Mouse (Mus musculus) frontal cortex, postnatal 25 days (tissue): ENCODE data around the gene Ugt1a7c.
"Not testable (repeated sequence)": the region's sequence is repeated elsewhere in the genome, so short reads cannot be mapped to it uniquely, and the experiment has no call there.

ENCODE experiments used
- DNase-seq, 2 experiments: peaks; one replicate each; pipeline ENCODE4 v3.0.0; 2022; ENCODE audit warnings: low spot score in 2 of 2

The Ugt1a7c gene

GRCm38 (mm10) chr1:88094941-88095492 lies at the start of gene Ugt1a7c:
Gene Ugt1a7c, plus strand, starts transcription at chr1:88095062.
- DNase-seq: no peak

DNA sequence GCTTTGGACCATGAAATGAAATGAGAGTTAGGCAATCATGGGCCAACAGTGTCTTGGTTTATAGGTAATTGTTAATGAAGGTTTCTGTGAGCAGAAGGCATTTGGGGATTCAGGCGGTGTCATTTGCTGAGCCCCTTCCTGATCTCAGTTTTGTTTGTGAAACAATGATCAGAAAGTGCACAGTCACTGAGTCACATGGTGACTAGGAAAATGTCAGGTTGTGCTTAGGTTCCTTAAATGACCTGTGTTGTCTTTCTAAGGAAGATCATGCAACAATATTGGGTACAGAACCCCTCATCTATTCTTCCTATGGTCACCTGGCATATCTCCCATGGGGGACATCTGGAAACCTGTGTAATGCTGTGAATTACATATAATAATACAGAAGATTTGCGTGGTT lies 47.5 kb upstream of the Ugt1a7c start:
- DNase-seq: not testable (repeated sequence)

DNA sequence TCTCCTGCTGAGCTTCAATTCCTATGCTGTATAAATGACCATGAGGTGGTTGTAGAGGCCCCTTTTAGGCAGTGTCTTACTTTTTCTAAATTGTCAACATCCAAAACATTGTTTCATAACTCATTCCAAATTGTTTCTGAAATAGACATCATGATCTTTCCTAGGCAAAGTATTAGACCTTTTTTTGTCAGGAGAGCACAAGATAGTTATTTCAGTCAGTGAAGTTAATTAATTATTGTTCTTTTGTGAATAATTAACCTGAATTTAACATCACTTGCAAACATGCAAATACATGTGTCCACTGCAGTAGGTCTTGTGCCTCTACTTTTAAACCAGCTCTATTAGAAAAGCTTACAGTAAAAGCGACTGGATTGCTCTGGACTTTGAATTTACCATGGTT lies 39.8 kb upstream of the Ugt1a7c start, which contains the start of gene Ugt1a10:
TSS of gene Ugt1a10 (plus strand) at position 301 of the 400 bp plus-strand sequence.
- DNase-seq: no peak

GRCm38 (mm10) chr1:88066472-88067102 lies 28.3 kb upstream of the Ugt1a7c start:
- not testable (repeated sequence) for DNase-seq

DNA sequence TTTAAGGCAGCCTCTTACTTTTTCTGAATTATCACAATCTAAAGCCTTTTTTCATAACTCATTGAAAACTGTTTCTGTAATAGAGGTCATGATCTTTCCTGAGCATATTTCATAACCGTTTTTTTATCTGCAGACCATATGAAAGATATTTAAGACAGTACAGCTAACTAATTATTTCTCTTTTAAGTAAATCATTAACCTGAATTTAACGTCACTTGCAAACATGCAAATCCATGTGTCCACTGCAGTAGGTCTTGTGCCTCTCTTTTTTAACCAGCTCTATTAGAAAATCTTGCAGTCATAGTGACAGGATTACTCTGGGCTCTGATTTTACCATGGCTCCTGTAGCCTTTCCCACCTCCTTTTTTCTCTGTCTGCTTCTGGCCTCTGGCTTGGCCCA lies 24.4 kb upstream of the Ugt1a7c start, which contains the start of gene Ugt1a9:
TSS of gene Ugt1a9 (plus strand) at position 306 of the 400 bp plus-strand sequence.
- no peak for DNase-seq

- DNase-seq: no peak
Measured at GRCm38 (mm10) chr1:88070902-88071301, 24.0 kb upstream of the Ugt1a7c start.

GRCm38 (mm10) chr1:88074471-88074870 lies 20.4 kb upstream of the Ugt1a7c start:
- DNase-seq: no peak

- DNase-seq: no peak
Measured at GRCm38 (mm10) chr1:88077128-88077527, 17.7 kb upstream of the Ugt1a7c start.

GRCm38 (mm10) chr1:88081670-88082069 lies 13.2 kb upstream of the Ugt1a7c start:
- no peak for DNase-seq

DNA sequence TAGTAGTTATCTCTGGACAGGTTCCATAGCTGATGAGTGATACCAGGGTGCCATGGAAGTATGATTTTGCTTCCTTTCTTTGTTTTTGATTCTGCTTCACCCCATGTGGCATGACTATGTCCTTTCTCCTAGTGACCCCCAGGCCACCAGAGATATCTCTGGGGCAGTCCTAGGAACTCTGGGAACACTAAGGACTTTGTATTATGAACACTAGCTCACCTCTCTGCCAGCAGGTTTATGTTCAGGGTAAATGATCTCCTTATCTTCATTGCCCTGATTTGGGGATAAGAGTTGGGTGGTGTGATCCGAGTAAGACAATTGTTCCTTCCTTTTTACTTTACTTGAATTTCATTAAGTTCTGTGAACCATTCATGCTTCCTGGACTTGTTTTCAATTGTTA lies 8.7 kb upstream of the Ugt1a7c start:
- DNase-seq: no peak

DNA sequence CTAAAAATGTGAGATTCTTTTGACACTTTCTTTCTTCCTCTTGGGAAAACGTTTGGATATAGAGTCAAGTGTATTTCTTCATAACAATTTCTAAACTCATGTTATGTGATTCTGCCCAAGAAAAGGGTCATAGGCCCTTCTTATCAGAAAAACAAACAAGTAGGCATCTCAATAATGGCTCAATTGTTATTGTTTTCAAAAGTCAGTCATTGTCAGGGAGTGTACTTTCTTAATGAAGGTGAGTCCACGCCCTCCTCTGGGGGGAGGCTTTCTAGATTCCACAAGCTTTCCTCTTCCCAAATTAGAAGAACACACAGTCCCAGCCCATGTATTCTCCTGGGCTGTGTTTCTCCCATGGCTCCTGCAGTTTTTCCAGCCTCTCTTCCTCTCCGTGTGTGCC lies 7.3 kb upstream of the Ugt1a7c start, which contains the start of gene Ugt1a8:
TSS of gene Ugt1a8 (plus strand) at position 301 of the 400 bp plus-strand sequence.
- DNase-seq: no peak

- no peak for DNase-seq
Measured at GRCm38 (mm10) chr1:88092341-88092740, 2.5 kb upstream of the Ugt1a7c start.

DNA sequence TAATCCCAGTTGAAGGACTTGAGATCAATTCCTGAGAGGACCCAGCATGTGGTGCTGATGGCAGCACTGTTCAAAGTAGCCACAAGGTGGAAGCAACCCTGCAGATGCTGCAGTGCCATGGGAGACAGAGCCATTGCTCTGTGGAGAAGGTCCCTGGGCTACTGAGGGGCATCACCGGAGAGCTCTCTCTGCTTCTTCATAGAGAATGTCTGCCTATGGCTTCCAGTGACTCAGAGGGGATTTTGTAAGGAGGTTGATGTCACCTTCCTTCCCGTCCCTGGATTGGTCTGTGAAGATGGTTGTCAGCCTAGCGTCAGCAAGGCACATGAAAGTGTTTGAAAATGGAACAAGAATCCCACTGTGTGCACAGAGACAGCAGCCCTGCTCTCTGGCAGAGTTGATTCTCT lies 589 bp upstream of the Ugt1a7c start:
- DNase-seq: not testable (repeated sequence)

DNA sequence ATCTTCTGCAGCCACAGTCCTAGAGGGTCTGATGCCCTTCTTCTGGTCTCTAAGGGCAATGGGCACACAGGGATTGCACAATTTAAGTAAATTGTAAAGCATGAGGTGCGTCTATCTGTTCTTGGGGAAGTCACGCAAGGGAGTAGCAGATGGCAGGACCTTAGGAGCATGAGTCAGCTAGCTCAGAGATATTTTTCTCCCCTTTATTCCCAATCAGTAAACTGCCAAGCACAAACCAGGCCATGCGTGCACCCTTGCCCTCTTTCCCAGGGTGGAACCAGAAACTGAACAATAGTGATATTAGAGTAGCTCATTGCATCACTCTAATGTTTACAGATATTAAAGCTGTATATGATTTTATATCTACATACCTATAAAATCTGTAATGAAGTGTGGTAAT lies 3.7 kb downstream of the Ugt1a7c start:
- not testable (repeated sequence) for DNase-seq

DNA sequence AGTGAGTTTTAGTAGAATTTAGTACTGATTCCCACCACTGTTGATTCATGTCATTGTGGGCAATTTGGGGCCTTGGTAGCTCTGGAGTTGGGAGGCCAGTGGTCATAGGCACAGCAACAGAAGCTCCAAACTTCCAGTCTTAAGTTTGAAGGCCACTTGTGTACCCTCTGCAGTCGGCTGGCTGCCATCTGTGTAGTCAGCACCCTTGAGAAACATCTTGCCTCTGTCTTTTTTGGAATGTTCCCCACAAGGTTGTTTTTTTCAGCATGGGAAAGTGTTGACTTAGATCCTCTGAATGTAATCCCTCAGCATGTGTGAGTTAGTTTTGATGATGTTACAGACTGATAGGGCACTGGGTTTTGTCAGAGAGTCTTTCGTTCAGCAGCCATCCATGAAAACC lies 4.8 kb downstream of the Ugt1a7c start:
- not testable (repeated sequence) for DNase-seq

DNA sequence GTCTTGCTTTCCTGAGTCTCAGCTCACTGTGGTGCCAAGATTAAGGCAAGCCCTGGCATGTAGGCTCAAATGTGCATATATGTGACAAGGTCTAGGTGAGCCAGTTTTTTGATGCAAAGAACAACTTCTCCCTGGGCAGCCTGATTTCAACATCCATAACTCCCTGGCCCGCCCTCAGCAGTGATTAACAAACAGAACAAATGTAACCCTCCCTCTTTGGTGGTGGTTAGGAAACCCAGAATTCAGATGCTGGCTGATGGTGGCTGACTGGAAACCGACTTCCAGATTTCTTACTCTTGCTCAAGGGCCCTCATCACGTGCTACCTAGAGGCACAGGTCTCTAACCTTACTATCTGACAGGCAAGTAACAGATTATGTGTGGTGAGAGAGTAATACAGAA lies 8.2 kb downstream of the Ugt1a7c start, which contains the start of gene Ugt1a6b:
TSS of gene Ugt1a6b (plus strand) at position 234 of the 400 bp plus-strand sequence.
- DNase-seq: not testable (repeated sequence)

DNA sequence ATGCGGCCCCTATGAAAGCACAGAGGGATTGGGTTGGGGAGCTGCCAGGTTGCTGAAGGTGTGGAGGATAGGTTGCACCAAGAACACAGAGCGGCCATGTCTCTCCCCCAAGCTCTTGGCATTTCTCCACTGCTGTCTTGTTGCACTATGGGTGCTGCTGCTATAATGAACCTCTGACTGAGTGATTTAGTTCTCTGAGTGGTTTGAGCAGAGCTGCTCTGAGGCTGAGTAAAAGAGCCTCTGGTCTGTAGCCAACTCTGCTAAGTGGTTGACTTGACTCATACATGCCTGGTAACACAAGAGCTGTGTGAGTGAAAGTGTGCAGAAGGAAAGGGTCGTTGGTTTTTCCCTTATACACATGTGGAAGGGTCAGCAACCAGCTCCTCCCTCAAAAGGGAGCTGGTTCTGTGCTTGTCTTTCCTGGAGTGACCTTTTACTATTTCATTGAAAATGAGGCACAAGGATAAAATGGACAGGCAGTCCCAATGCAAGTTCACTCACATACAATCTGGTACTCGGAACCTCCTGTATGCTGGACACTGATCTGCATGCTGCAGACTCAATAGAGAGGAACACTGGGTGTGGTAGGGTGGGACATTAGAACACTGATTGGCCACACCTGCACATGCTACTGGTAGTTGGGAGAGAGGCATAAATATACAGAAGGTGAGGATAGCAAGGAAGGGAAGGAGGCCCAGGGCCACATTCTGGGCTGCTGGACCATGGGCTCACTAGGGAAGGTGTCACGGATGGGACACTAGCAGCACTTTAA lies 9.0 kb downstream of the Ugt1a7c start:
- DNase-seq: not testable (repeated sequence)

GRCm38 (mm10) chr1:88104667-88105430 lies 10.0 kb downstream of the Ugt1a7c start:
- no peak for DNase-seq

DNA sequence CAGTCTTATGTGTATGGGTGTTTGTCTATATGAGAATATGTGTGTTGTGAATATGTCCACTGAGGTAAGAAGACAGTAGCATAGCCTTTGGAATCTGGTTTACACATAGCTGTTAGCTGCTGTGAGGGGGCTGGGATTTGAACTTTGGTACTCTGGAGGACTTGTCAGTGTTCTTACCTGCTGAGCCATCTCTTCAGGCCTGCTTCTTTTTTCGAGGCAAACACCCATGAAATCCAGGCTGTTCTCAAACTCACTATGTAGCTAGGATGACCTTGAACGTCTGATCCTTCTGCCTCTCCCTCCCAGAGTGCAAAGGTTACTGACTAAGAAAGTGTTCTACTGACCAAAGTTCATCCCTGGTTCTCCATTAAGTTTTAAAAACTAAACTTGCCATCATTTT lies 10.8 kb downstream of the Ugt1a7c start:
- no peak for DNase-seq

DNA sequence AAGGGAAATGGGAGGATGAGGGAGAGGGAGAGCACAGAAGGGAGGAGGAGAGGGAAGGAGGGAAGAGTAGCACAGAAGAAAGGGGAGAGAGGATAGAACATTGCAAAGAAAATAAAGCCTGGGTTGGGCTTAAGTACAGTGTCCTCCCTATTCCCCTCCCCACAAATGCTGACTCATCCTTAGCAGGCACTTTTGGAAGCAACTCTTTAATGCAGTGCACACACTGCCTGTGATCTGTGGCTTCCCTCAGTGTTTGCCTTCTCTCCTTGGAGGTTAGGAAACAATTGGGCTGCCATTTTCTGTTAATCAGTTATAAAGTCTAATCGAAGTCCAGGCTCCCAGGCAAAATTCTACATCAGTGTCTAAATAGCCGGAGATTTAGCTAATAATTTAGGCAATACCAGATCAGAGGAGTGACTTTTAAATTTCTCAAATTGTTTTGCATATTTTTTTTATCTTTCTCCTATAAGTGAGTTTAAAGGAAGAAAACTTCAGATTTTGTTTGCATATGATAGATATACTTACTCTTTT lies 14.2 kb downstream of the Ugt1a7c start:
- DNase-seq: not testable (repeated sequence)

DNA sequence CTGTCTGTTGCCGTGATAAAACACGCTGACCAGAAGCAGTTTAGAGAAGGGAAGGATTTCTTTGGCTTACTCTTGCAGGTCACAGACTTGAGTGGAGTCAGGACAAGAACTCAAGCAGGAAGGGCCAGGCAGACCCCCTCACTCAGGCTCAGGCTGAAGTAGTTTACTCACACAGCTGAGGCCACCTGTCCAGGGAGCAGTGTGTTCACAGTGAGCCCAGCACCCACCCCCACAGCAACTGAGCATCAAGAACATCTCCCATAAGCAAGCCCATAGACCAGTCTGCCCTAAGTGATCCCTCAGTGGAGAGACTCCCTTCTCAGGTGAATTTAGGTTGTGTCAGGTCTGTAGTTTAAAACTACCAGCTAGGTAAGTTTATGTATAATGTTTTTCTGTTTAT lies 14.7 kb downstream of the Ugt1a7c start:
- DNase-seq: not testable (repeated sequence)
